Mouse (Mus musculus) forebrain, embryonic 16.5 days (tissue): ENCODE measurements around the gene Senp1. TPM values are rescaled to one million over a fixed set of nuclear protein-coding genes. Genes with fewer than 3 reads are reported as not detected.

Source experiments
- ATAC-seq: fragments of 200-750 bp; cut with Nextera tagmentation; 2 replicates; pipeline ENCODE4 v1.8.0; 2017; ENCODE audit warnings: mild to moderate bottlenecking, moderate library complexity
- H3K27ac ChIP-seq: fragments of 300-500 bp; sonication (generic); 2 replicates; pipeline ENCODE4 v1.5.1; 2014; ENCODE audit warnings: low read length, control low read depth
- H3K27me3 ChIP-seq: fragments of 300-500 bp; sonication (generic); replicated peaks from 2 replicates; pipeline ENCODE4 v1.6.1; 2014; ENCODE audit warnings: low read length; ENCODE audit not compliant: control insufficient read depth, insufficient read depth
- H3K36me3 ChIP-seq: fragments of 300-500 bp; sonication (generic); 2 replicates; pipeline ENCODE4 v1.6.1; 2014; ENCODE audit not compliant: control insufficient read depth, insufficient read depth
- H3K4me1 ChIP-seq: fragments of 300-500 bp; sonication (generic); replicated peaks from 2 replicates; pipeline ENCODE4 v1.6.1; 2014; ENCODE audit warnings: low read length; ENCODE audit not compliant: control insufficient read depth, insufficient read depth
- H3K4me2 ChIP-seq: fragments of 300-500 bp; sonication (generic); 2 replicates; pipeline ENCODE4 v1.6.1; 2014; ENCODE audit warnings: mild to moderate bottlenecking, low read length, control low read depth
- H3K4me3 ChIP-seq: fragments of 300-500 bp; sonication (generic); replicated peaks from 2 replicates; pipeline ENCODE4 v1.5.1; 2014; ENCODE audit warnings: mild to moderate bottlenecking, low read length, control low read depth
- H3K9ac ChIP-seq: fragments of 300-500 bp; sonication (generic); replicated peaks from 2 replicates; pipeline ENCODE4 v1.6.1; 2014; ENCODE audit warnings: low read depth, low read length, control low read depth
- H3K9me3 ChIP-seq: fragments of 300-500 bp; sonication (generic); 2 replicates; pipeline ENCODE4 v1.6.1; 2016; ENCODE audit warnings: low read length; ENCODE audit not compliant: control insufficient read depth
- WGBS: fragments of 180-500 bp; shearing (Covaris S2); extraction: QIAGEN DNeasy Blood & Tissue Kit; methylation state at CpG from one replicate; pipeline ENCODE4 v1.1.7; 2014; 5-methylcytosine and 5-hydroxymethylcytosine counted together
- polyA plus RNA-seq: library from polyadenylated mRNA; unstranded; fragments of >200 nt; fragmentation: Nextera tagmentation; extraction: Ambion mirVana; gene quantifications from 2 replicates; pipeline ENCODE4 v1.2.1, GENCODE M21; 2015

Gene Senp1
- polyA plus RNA-seq, 1 experiment from 2014 or later = 26.9 TPM

GRCm38 (mm10) chr15:98131942-98132655 is 38.6 kb upstream of the Senp1 start:
- Histone ChIP-seq H3K9ac (no peak overlapping the region), H3K27me3 (no peaks in the 10 kb centered on the region), H3K4me3 (no peak overlapping the region), H3K36me3 (peaks cover 46% of the 10 kb centered on the region), H3K4me2 (no peak overlapping the region), H3K9me3 (no peaks in the 10 kb centered on the region), H3K27ac (no peak overlapping the region), H3K4me1 (no peaks in the 10 kb centered on the region)
- WGBS = 91% methylated on average over 15 of the region's 15 CpGs
- no peak for ATAC-seq

- Histone ChIP-seq H3K9me3 (no peaks in the 10 kb centered on the region), H3K27ac (no peak overlapping the region), H3K4me2 (no peak overlapping the region), H3K27me3 (no peaks in the 10 kb centered on the region), H3K4me1 (no peaks in the 10 kb centered on the region), H3K36me3 (peaks cover 43% of the 10 kb centered on the region), H3K9ac (no peak overlapping the region), H3K4me3 (no peak overlapping the region)
- ATAC-seq = no peak
- 92% methylated on average over 7 of the region's 7 CpGs for WGBS
These were observed 37.9 kb upstream of the Senp1 start for GRCm38 (mm10) chr15:98131451-98131850.

- no peak overlapping the region for H3K27ac ChIP-seq
- ATAC-seq = no peak
These were observed 37.5 kb upstream of the Senp1 start for GRCm38 (mm10) chr15:98131001-98131400.

GRCm38 (mm10) chr15:98120831-98121230 is 27.3 kb upstream of the Senp1 start:
- H3K4me3 ChIP-seq = no peak overlapping the region
- no peak overlapping the region for H3K9ac ChIP-seq
- WGBS = 93% methylated on average over 20 of the region's 20 CpGs
- no peak for ATAC-seq
- no peaks in the 10 kb centered on the region for H3K9me3 ChIP-seq
- no peak overlapping the region for H3K27ac ChIP-seq
- H3K4me1 ChIP-seq = no peaks in the 10 kb centered on the region
- no peaks in the 10 kb centered on the region for H3K27me3 ChIP-seq
- no peak overlapping the region for H3K4me2 ChIP-seq
- peaks cover 36% of the 10 kb centered on the region for H3K36me3 ChIP-seq

More at GRCm38 (mm10) chr15:98131001-98131400, 37.5 kb upstream of the Senp1 start:
- no peaks in the 10 kb centered on the region for H3K27me3 ChIP-seq
- no peak overlapping the region for H3K4me3 ChIP-seq
- H3K36me3 ChIP-seq = peaks cover 39% of the 10 kb centered on the region
- no peak overlapping the region for H3K4me2 ChIP-seq
- H3K4me1 ChIP-seq = no peaks in the 10 kb centered on the region
- no peak overlapping the region for H3K9ac ChIP-seq
- no peaks in the 10 kb centered on the region for H3K9me3 ChIP-seq
- WGBS = 92% methylated on average over 4 of the region's 4 CpGs

GRCm38 (mm10) chr15:98119363-98119762 is 25.8 kb upstream of the Senp1 start:
- no peak for ATAC-seq
- Histone ChIP-seq H3K27ac (no peak overlapping the region), H3K4me2 (no peak overlapping the region), H3K9me3 (no peaks in the 10 kb centered on the region), H3K4me1 (no peaks in the 10 kb centered on the region), H3K4me3 (no peak overlapping the region), H3K36me3 (peaks cover 31% of the 10 kb centered on the region), H3K9ac (no peak overlapping the region), H3K27me3 (no peaks in the 10 kb centered on the region)
- WGBS = 92% methylated on average over 12 of the region's 12 CpGs

- Histone ChIP-seq H3K27me3 (no peaks in the 10 kb centered on the region), H3K4me2 (no peak overlapping the region), H3K4me3 (no peak overlapping the region), H3K9ac (no peak overlapping the region), H3K9me3 (no peaks in the 10 kb centered on the region), H3K36me3 (peaks cover 15% of the 10 kb centered on the region), H3K27ac (no peak overlapping the region), H3K4me1 (no peaks in the 10 kb centered on the region)
- ATAC-seq = no peak
- 86% methylated on average over 5 of the region's 5 CpGs for WGBS
These were observed 22.7 kb upstream of the Senp1 start for GRCm38 (mm10) chr15:98116287-98116686.

- no peaks in the 10 kb centered on the region for H3K9me3 ChIP-seq
- no peaks in the 10 kb centered on the region for H3K27me3 ChIP-seq
- H3K4me3 ChIP-seq = no peak overlapping the region
- H3K4me1 ChIP-seq = no peaks in the 10 kb centered on the region
- ATAC-seq = no peak
- H3K4me2 ChIP-seq = no peak overlapping the region
- WGBS = 94% methylated on average over 9 of the region's 9 CpGs
- H3K36me3 ChIP-seq = peaks cover 9% of the 10 kb centered on the region
- no peak overlapping the region for H3K9ac ChIP-seq
- H3K27ac ChIP-seq = no peak overlapping the region
These were observed 22.2 kb upstream of the Senp1 start for GRCm38 (mm10) chr15:98115779-98116163.

- Histone ChIP-seq H3K4me1 (peaks cover 3% of the 10 kb centered on the region), H3K36me3 (peaks cover 7% of the 10 kb centered on the region), H3K9ac (no peak overlapping the region), H3K4me2 (no peak overlapping the region), H3K27me3 (no peaks in the 10 kb centered on the region), H3K9me3 (no peaks in the 10 kb centered on the region), H3K4me3 (no peak overlapping the region), H3K27ac (no peak overlapping the region)
- no peak for ATAC-seq
- 90% methylated on average over 10 of the region's 10 CpGs for WGBS
These were observed 21.6 kb upstream of the Senp1 start for GRCm38 (mm10) chr15:98114852-98115778.

- peaks cover 7% of the 10 kb centered on the region; the same call in 1 of the 2 replicates for H3K36me3 ChIP-seq
- no peaks in the 10 kb centered on the region for H3K9me3 ChIP-seq
- H3K4me2 ChIP-seq = no peak overlapping the region
- no peak overlapping the region for H3K4me3 ChIP-seq
- H3K27ac ChIP-seq = no peak overlapping the region
- peaks cover 6% of the 10 kb centered on the region for H3K4me1 ChIP-seq
- no peak overlapping the region for H3K9ac ChIP-seq
- WGBS = 87% methylated on average over 10 of the region's 10 CpGs
- H3K27me3 ChIP-seq = no peaks in the 10 kb centered on the region
- no peak for ATAC-seq
These were observed 20.7 kb upstream of the Senp1 start for GRCm38 (mm10) chr15:98114098-98114851.
